Mouse (Mus musculus): ENCODE results near the gene Cfl2. TPM values are rescaled to one million over a fixed set of nuclear protein-coding genes. Genes with fewer than 3 reads are reported as not detected.

Gene Cfl2
- total and polyA plus RNA-seq, 2 experiments from 2014 or later, result 217 to 265 TPM

DNA sequence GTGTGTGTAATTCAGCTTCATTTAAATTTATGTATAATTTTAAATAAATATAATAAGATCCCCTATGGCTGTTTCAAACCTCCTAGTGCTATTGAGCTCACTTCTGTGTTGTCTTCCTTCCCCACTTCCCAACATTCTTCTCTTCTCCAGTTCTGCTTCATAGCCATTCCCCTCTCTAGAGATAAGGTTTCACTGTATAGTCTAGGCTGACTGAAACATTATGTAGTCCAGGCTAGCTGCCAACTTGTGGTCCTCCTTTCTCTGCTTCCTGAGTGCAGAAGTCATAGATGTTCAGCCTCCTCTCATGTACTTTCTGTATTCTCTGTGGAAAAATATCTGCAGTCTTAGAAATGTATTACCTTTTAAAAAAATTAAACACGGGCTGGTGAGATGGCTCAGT lies 15.2 kb upstream of the Cfl2 start:
- Histone ChIP-seq H3K27ac (ENCODE audit: low read depth, low read length) (no peak overlapping the region), H3K9ac (no peak overlapping the region), H3K9me3 (ENCODE audit: low read length) (no peaks in the 10 kb centered on the region), H3K36me3 (ENCODE audit: insufficient read depth) (no peaks in the 10 kb centered on the region), H3K4me1 (ENCODE audit: insufficient read depth) (no peaks in the 10 kb centered on the region), H3K27me3 (ENCODE audit: insufficient read depth, low read length) (no peaks in the 10 kb centered on the region), H3K4me3 (ENCODE audit: low read depth, low read length) (no peak overlapping the region), H3K4me2 (ENCODE audit: low read depth) (no peak overlapping the region)
- no peak for ATAC-seq
- DNase-seq, result no peak
- 89% methylated on average over 1 of the region's 1 CpGs for WGBS
- TF ChIP-seq CTCF (IDR thresholded peaks at IDR 0.05; ENCODE audit: low read depth), result no peak

DNA sequence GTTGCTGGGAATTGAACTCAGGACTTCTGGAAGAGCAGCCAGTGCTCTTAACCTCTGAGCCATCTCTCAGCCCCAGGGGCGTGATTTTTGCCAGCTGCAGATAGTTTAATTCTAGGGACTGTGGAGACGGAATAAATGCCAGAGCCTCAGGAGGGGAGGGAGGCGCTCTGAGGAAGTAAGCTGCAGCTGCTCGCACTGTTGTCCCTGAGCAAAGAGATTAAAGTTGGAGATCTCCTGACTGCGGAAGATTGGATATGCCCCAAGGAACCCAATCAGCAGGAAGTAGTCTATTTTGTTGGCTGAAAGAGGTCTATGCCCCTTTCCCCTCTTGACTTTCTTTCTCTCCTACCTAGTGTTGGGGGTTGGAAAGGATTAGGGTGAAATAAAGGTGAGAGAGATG lies 14.2 kb upstream of the Cfl2 start:
- DNase-seq (no peak), ATAC-seq (no peak)
- H3K4me3 ChIP-seq (ENCODE audit: low read depth, low read length), result no peak overlapping the region
- whole genome bisulfite sequencing, result 40% methylated on average over 5 of the region's 5 CpGs
- no peaks in the 10 kb centered on the region for H3K27me3 ChIP-seq (ENCODE audit: insufficient read depth, low read length)
- H3K4me2 ChIP-seq (ENCODE audit: low read depth), result no peak overlapping the region
- no peaks in the 10 kb centered on the region for H3K9me3 ChIP-seq (ENCODE audit: low read length)
- no peak overlapping the region for H3K27ac ChIP-seq (ENCODE audit: low read depth, low read length)
- no peak for TF ChIP-seq CTCF (IDR thresholded peaks at IDR 0.05; ENCODE audit: low read depth)
- no peak overlapping the region for H3K9ac ChIP-seq
- no peaks in the 10 kb centered on the region for H3K36me3 ChIP-seq (ENCODE audit: insufficient read depth)
- H3K4me1 ChIP-seq (ENCODE audit: insufficient read depth), result no peaks in the 10 kb centered on the region

DNA sequence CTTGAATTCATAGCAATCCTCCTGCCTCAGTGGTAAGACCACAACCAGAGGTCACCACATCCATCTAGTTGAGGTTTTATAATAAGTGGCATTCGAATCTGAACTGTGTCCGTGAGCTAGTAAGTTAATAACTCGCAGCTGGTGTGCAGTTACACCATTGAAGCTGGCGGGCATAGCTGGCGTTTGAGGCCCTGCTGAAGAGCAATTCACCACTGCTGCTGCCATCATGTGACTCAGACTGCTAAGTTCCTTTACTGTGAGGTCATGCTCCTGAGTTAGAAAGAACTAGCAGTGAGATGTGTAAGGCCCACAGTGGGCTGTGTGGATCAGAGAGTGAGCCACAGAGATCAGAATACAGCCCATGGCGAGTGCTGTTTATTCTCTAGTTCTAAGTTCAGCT lies 12.0 kb upstream of the Cfl2 start:
- no peak for DNase-seq
- 71% methylated on average over 6 of the region's 6 CpGs for WGBS
- H3K27me3 ChIP-seq (ENCODE audit: insufficient read depth, low read length), result no peaks in the 10 kb centered on the region
- H3K9ac ChIP-seq, result no peak overlapping the region
- TF ChIP-seq CTCF (IDR thresholded peaks at IDR 0.05; ENCODE audit: low read depth), result no peak
- H3K27ac ChIP-seq (ENCODE audit: low read depth, low read length), result no peak overlapping the region
- no peak for ATAC-seq
- no peak overlapping the region for H3K4me2 ChIP-seq (ENCODE audit: low read depth)
- H3K36me3 ChIP-seq (ENCODE audit: insufficient read depth), result no peaks in the 10 kb centered on the region
- no peaks in the 10 kb centered on the region for H3K4me1 ChIP-seq (ENCODE audit: insufficient read depth)
- no peak overlapping the region for H3K4me3 ChIP-seq (ENCODE audit: low read depth, low read length)
- no peaks in the 10 kb centered on the region for H3K9me3 ChIP-seq (ENCODE audit: low read length)

DNA sequence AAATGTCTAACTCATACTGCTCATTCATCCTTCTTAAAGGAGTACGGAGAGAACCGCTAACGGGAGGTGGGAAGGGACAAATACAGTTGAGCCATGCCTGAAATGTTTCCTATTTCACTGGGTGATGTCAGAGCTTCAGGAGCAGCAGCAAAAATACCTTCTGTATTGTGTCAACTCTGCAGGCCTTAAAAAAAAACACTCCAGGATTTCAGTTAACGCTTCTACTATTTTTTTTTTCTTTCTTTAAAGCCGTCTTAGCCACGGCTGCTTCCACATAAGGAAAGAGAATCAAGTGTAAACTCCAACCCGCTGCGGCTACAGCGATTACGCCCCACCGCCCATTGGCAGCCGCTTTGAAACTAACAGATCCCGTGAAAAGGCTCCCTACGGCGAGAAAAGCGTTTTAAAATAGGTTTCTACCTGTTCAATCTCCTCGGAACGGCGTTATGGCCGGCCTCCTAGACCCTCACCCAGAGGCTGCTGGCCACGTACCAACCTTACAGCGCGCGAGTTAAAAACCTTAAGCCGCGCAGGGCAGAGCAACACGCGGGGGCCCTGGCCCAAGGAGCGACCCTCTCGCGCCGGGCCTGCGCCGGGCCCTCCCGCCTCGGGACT lies 579 bp downstream of the Cfl2 start:
- TF ChIP-seq CTCF (IDR thresholded peaks at IDR 0.05; ENCODE audit: low read depth), result no peak
- ATAC-seq, result peak; percentile 65

DNA sequence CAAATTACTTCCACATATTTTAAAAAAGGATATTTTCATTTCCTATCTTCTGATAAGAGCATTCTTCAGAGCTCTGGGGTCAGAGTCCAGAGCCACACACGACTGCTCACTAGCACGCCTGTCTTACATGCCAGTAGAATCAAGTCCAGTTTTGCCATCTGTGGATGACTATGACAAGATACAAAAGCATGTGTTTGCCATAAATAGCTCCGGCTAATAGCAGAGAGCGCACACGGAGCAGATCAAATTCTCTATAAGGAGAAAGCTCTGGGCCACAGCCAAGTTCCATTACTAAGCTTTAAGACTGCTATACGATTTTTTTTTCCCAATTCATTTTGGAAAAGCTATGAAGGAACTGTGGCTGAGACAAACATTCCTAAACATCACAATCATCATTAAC lies 3.1 kb downstream of the Cfl2 start:
- peak overlapping the region; percentile 18 for H3K4me2 ChIP-seq (ENCODE audit: low read depth)
- 35% methylated on average over 6 of the region's 6 CpGs for WGBS
- DNase-seq (peak; percentile 44), ATAC-seq (no peak)
- no peak overlapping the region for H3K4me3 ChIP-seq (ENCODE audit: low read depth, low read length)
- no peaks in the 10 kb centered on the region for H3K27me3 ChIP-seq (ENCODE audit: insufficient read depth, low read length)
- H3K9ac ChIP-seq, result peak overlapping the region; percentile 26; the same call in 1 of the 2 replicates
- no peak overlapping the region for H3K27ac ChIP-seq (ENCODE audit: low read depth, low read length)
- peaks cover 8% of the 10 kb centered on the region; the same call in 1 of the 2 replicates for H3K36me3 ChIP-seq (ENCODE audit: insufficient read depth)
- H3K9me3 ChIP-seq (ENCODE audit: low read length), result no peaks in the 10 kb centered on the region
- H3K4me1 ChIP-seq (ENCODE audit: insufficient read depth), result peaks cover 9% of the 10 kb centered on the region
- no peak for TF ChIP-seq CTCF (IDR thresholded peaks at IDR 0.05; ENCODE audit: low read depth)

More for the DNA sequence above, 579 bp downstream of the Cfl2 start:
- H3K4me2 ChIP-seq (ENCODE audit: low read depth), result peak overlapping the region; percentile 69
- peak overlapping the region; percentile 99 for H3K27ac ChIP-seq (ENCODE audit: low read depth, low read length)
- DNase-seq, result peak; percentile 81
- H3K27me3 ChIP-seq (ENCODE audit: insufficient read depth, low read length), result no peaks in the 10 kb centered on the region
- H3K36me3 ChIP-seq (ENCODE audit: insufficient read depth), result peaks cover 8% of the 10 kb centered on the region; the same call in 1 of the 2 replicates
- WGBS, result 1% methylated on average over 36 of the region's 36 CpGs
- peaks cover 9% of the 10 kb centered on the region for H3K4me1 ChIP-seq (ENCODE audit: insufficient read depth)
- H3K9ac ChIP-seq, result peak overlapping the region; percentile 98
- peak overlapping the region; percentile 93 for H3K4me3 ChIP-seq (ENCODE audit: low read depth, low read length)
- H3K9me3 ChIP-seq (ENCODE audit: low read length), result no peaks in the 10 kb centered on the region

DNA sequence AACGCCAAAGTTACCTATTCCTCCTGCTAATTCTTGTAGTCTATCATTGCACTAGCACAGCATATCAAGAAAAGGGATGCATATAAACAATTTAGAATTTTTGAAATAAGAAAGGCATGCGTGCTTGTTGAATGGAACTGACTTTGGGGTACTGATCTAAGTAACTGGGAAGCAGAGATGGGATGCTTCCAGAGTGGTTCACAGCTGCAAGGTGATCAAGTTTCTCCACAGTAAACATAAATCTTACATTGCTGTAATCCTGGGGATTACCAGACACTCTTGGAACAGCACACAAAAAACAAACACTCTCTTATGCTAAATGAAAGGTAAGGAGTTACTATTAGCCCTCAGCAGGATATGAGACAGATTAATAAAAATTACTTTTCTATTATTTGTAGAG lies 12.1 kb downstream of the Cfl2 start:
- ATAC-seq, result no peak

DNA sequence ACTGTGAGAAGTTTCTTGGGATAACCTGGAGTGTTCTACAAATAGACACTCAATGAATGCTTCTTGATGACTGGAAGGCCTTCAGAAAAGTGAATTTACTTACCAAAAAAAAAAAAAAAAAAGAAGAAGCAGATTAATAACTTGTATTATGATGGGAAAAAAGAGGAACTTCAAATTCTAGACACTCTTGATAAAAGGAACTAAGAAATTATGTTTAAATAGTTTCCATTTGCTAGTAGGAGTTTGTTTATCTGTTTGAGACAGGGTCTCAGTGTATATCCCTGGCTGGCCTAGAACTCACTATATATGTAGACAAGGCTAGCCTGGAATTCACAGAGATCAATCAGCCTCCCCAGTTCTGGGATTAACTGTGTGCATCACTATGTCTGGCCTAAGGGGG lies 18.3 kb downstream of the Cfl2 start:
- no peak overlapping the region for H3K27ac ChIP-seq (ENCODE audit: low read depth, low read length)
- H3K36me3 ChIP-seq (ENCODE audit: insufficient read depth), result no peaks in the 10 kb centered on the region
- no peak overlapping the region for H3K9ac ChIP-seq
- ATAC-seq (no peak), DNase-seq (no peak)
- H3K9me3 ChIP-seq (ENCODE audit: low read length), result no peaks in the 10 kb centered on the region
- no peaks in the 10 kb centered on the region for H3K27me3 ChIP-seq (ENCODE audit: insufficient read depth, low read length)
- H3K4me2 ChIP-seq (ENCODE audit: low read depth), result no peak overlapping the region
- no peak overlapping the region for H3K4me3 ChIP-seq (ENCODE audit: low read depth, low read length)
- no peak for TF ChIP-seq CTCF (IDR thresholded peaks at IDR 0.05; ENCODE audit: low read depth)
- H3K4me1 ChIP-seq (ENCODE audit: insufficient read depth), result no peaks in the 10 kb centered on the region

More for the DNA sequence above, 12.1 kb downstream of the Cfl2 start:
- no peak for DNase-seq
- Histone ChIP-seq H3K4me1 (ENCODE audit: insufficient read depth) (no peaks in the 10 kb centered on the region), H3K36me3 (ENCODE audit: insufficient read depth) (no peaks in the 10 kb centered on the region), H3K9ac (no peak overlapping the region), H3K4me3 (ENCODE audit: low read depth, low read length) (no peak overlapping the region), H3K4me2 (ENCODE audit: low read depth) (no peak overlapping the region), H3K9me3 (ENCODE audit: low read length) (no peaks in the 10 kb centered on the region), H3K27ac (ENCODE audit: low read depth, low read length) (no peak overlapping the region), H3K27me3 (ENCODE audit: insufficient read depth, low read length) (no peaks in the 10 kb centered on the region)
- TF ChIP-seq CTCF (IDR thresholded peaks at IDR 0.05; ENCODE audit: low read depth), result no peak
- WGBS, result 96% methylated on average over 2 of the region's 2 CpGs
